Mouse (Mus musculus) heart, embryonic 15.5 days (tissue): ENCODE data around the gene Itga2b. TPM values are rescaled to one million over a fixed set of nuclear protein-coding genes. Genes with fewer than 3 reads are reported as not detected.

Experiments
- ATAC-seq: fragments of 200-750 bp; cut with Nextera tagmentation; replicated peaks from 2 replicates; pipeline ENCODE4 v1.8.0; 2017; ENCODE audit warnings: low read depth, moderate TSS enrichment; ENCODE audit not compliant: insufficient number of reproducible peaks, insufficient read depth, low FRiP score
- H3K27ac ChIP-seq: fragments of 300-500 bp; sonication (generic); 2 replicates; pipeline ENCODE4 v1.5.1; 2015; ENCODE audit warnings: mild to moderate bottlenecking, inconsistent platforms
- H3K27me3 ChIP-seq: fragments of 300-500 bp; sonication (generic); 2 replicates; pipeline ENCODE4 v1.6.1; 2015; ENCODE audit warnings: inconsistent platforms
- H3K36me3 ChIP-seq: fragments of 300-500 bp; sonication (generic); 2 replicates; pipeline ENCODE4 v1.6.1; 2015; ENCODE audit warnings: mild to moderate bottlenecking, inconsistent platforms
- H3K4me1 ChIP-seq: fragments of 300-500 bp; sonication (generic); replicated peaks from 2 replicates; pipeline ENCODE4 v1.6.1; 2015; ENCODE audit warnings: inconsistent platforms
- H3K4me2 ChIP-seq: fragments of 300-500 bp; sonication (generic); 2 replicates; pipeline ENCODE4 v1.6.1; 2015; ENCODE audit warnings: inconsistent platforms, mild to moderate bottlenecking, moderate library complexity
- H3K4me3 ChIP-seq: fragments of 300-500 bp; sonication (generic); 2 replicates; pipeline ENCODE4 v1.5.1; 2015; ENCODE audit warnings: mild to moderate bottlenecking, inconsistent platforms
- H3K9ac ChIP-seq: fragments of 300-500 bp; sonication (generic); 2 replicates; pipeline ENCODE4 v1.6.1; 2015; ENCODE audit warnings: mild to moderate bottlenecking, inconsistent platforms
- H3K9me3 ChIP-seq: fragments of 300-500 bp; sonication (generic); replicated peaks from 2 replicates; pipeline ENCODE4 v1.6.1; 2016; ENCODE audit warnings: inconsistent platforms
- WGBS: fragments of 180-500 bp; shearing (Covaris S2); methylation state at CpG from one replicate; pipeline ENCODE4 v1.1.7; 2015; ENCODE audit warnings: mixed read lengths; 5-methylcytosine and 5-hydroxymethylcytosine counted together
- polyA plus RNA-seq: library from polyadenylated mRNA; unstranded; fragments of >200 nt; fragmentation: Nextera tagmentation; extraction: Ambion mirVana; gene quantifications from 2 replicates; pipeline ENCODE4 v1.2.1, GENCODE M21; 2015

Gene Itga2b
- polyA plus RNA-seq, 1 experiment from 2014 or later, result 8.7 TPM

DNA sequence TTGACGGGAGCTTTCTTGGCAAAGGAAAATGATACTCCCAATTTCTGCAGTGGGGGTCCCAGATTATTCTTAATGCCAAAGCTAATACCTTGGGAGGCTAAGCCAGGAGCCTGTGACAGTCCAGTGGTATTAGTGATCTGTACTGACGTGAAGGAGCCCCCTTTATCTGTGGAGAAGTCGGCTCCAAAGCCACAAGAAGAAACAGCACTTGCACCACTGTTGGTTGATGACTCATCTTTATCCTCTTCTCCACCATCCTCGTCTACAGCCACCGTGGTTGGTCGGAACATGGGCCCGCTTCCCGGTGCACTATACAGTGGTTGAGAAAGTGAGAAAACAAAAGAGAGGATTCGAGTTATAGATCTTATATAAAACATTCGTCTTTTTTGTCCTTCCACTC lies 11.9 kb upstream of the Itga2b start:
- Histone ChIP-seq H3K27me3 (no peaks in the 10 kb centered on the region), H3K9me3 (no peaks in the 10 kb centered on the region), H3K9ac (no peak overlapping the region), H3K4me3 (no peak overlapping the region), H3K4me2 (no peak overlapping the region), H3K27ac (no peak overlapping the region), H3K36me3 (peaks cover 75% of the 10 kb centered on the region), H3K4me1 (no peaks in the 10 kb centered on the region)
- ATAC-seq, result no peak
- WGBS, result 88% methylated on average over 10 of the region's 10 CpGs

- H3K36me3 ChIP-seq, result peaks cover 66% of the 10 kb centered on the region
- H3K4me1 ChIP-seq, result no peaks in the 10 kb centered on the region
- H3K4me2 ChIP-seq, result no peak overlapping the region
- no peaks in the 10 kb centered on the region for H3K9me3 ChIP-seq
- no peak for ATAC-seq
- 87% methylated on average over 4 of the region's 4 CpGs for WGBS
- no peak overlapping the region for H3K4me3 ChIP-seq
- no peak overlapping the region for H3K27ac ChIP-seq
- no peaks in the 10 kb centered on the region for H3K27me3 ChIP-seq
- H3K9ac ChIP-seq, result no peak overlapping the region
Measured at GRCm38 (mm10) chr11:102480897-102481296, 11.0 kb upstream of the Itga2b start.

- Histone ChIP-seq H3K4me3 (no peak overlapping the region), H3K4me2 (no peak overlapping the region), H3K9ac (no peak overlapping the region), H3K27ac (no peak overlapping the region), H3K4me1 (no peaks in the 10 kb centered on the region), H3K36me3 (peaks cover 61% of the 10 kb centered on the region), H3K9me3 (no peaks in the 10 kb centered on the region), H3K27me3 (no peaks in the 10 kb centered on the region)
- WGBS, result 96% methylated on average over 15 of the region's 15 CpGs
- no peak for ATAC-seq
Measured at GRCm38 (mm10) chr11:102480111-102480510, 10.2 kb upstream of the Itga2b start.

DNA sequence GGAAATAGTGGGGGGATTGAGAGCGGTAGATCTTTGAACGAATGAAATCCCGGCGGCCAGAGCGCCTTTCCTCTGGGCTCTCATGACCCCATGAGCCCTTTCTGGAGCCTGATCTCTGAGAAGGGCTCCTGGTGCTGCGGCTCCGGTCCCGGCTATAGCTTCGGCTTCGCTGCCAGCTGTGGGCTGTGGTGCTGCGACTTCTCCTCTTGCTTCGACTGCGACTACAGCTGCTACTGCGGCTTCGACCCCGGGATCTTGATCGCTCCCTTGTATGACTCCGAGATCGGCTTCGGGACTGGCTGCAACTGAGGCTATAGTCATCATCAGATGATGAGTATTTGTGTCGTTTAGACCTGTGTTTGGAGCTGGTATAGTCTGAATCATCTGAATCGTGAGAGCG lies 9.7 kb upstream of the Itga2b start:
- no peak for ATAC-seq
- H3K36me3 ChIP-seq, result peaks cover 56% of the 10 kb centered on the region
- 95% methylated on average over 23 of the region's 23 CpGs for WGBS

DNA sequence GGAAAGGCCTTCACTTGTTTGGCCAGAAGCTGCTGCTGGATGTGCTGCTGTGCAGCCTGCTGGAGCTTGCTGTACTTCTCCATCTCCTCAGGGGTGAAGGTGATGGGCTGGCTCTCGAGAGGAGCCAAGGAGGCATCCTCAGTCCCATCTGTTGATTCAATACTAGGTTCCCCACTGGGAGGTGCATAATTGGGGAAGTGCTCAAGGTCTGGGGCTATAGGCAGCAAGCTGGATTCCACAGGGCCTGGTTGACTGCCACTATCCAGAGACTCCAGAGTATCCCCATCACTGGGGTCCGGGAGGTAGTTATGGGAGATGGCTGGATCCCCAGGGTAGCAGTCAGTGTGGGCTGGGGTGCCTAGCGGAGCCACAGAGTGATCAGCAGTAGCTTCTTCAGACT lies 8.7 kb upstream of the Itga2b start:
- ATAC-seq, result no peak
- Histone ChIP-seq H3K4me1 (no peaks in the 10 kb centered on the region), H3K36me3 (peaks cover 53% of the 10 kb centered on the region)

More for the DNA sequence above, 9.7 kb upstream of the Itga2b start:
- H3K4me3 ChIP-seq, result no peak overlapping the region
- H3K27me3 ChIP-seq, result no peaks in the 10 kb centered on the region
- H3K4me2 ChIP-seq, result no peak overlapping the region
- H3K27ac ChIP-seq, result no peak overlapping the region
- no peaks in the 10 kb centered on the region for H3K4me1 ChIP-seq
- H3K9ac ChIP-seq, result no peak overlapping the region
- no peaks in the 10 kb centered on the region for H3K9me3 ChIP-seq

GRCm38 (mm10) chr11:102475027-102475426 lies 5.1 kb upstream of the Itga2b start:
- Histone ChIP-seq H3K36me3 (peaks cover 21% of the 10 kb centered on the region), H3K27me3 (no peaks in the 10 kb centered on the region), H3K27ac (no peak overlapping the region), H3K4me3 (no peak overlapping the region), H3K9me3 (no peaks in the 10 kb centered on the region), H3K9ac (no peak overlapping the region), H3K4me1 (peaks cover 5% of the 10 kb centered on the region), H3K4me2 (no peak overlapping the region)
- ATAC-seq, result no peak
- 93% methylated on average over 3 of the region's 3 CpGs for WGBS

More for the DNA sequence above, 8.7 kb upstream of the Itga2b start:
- Histone ChIP-seq H3K4me2 (no peak overlapping the region), H3K9me3 (no peaks in the 10 kb centered on the region), H3K4me3 (no peak overlapping the region), H3K27me3 (no peaks in the 10 kb centered on the region), H3K27ac (no peak overlapping the region), H3K9ac (no peak overlapping the region)
- WGBS, result 95% methylated on average over 3 of the region's 3 CpGs

- Histone ChIP-seq H3K4me3 (peak overlapping the region; percentile 52), H3K4me1 (peaks cover 35% of the 10 kb centered on the region), H3K27ac (peak overlapping the region; percentile 77), H3K9ac (peak overlapping the region; percentile 58; the same call in 1 of the 2 replicates), H3K9me3 (no peaks in the 10 kb centered on the region), H3K27me3 (no peaks in the 10 kb centered on the region), H3K36me3 (no peaks in the 10 kb centered on the region), H3K4me2 (peak overlapping the region; percentile 89)
- peak; percentile 95 for ATAC-seq
- WGBS, result under 1% methylated on average over 37 of the region's 37 CpGs
Measured at GRCm38 (mm10) chr11:102467041-102467631, 2.8 kb downstream of the Itga2b start.

GRCm38 (mm10) chr11:102465713-102466436 lies 4.0 kb downstream of the Itga2b start:
- Histone ChIP-seq H3K9ac (no peak overlapping the region; the same call in 1 of the 2 replicates), H3K27me3 (no peaks in the 10 kb centered on the region; the same call in 1 of the 2 replicates), H3K4me1 (peaks cover 33% of the 10 kb centered on the region), H3K36me3 (no peaks in the 10 kb centered on the region), H3K27ac (peak overlapping the region; percentile 77), H3K4me2 (peak overlapping the region; percentile 38), H3K4me3 (0 out of 2 replicates have a peak overlapping the region, but pooled peaks have one; percentile 6), H3K9me3 (no peaks in the 10 kb centered on the region)
- no peak for ATAC-seq
- WGBS, result 23% methylated on average over 26 of the region's 26 CpGs

DNA sequence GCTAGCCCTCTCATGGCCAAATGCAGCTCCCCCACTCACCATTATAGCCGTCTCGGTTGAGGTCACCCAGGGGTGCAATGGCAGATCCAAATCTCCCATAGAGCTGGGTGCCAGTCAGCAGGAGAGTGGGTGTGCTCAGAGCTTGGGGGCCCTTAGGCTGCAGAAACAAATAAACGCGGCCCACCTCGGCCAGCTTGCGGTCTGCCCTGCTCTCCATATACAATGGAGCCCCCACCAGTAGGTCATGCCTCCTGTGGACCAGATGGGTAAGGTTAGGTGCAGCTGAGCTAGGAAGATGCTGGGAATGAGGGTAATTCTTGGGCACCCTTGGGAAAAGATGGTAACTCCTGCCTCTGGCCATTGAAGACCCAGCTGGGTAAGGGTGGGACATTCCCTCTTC lies 5.0 kb downstream of the Itga2b start:
- Histone ChIP-seq H3K4me3 (no peak overlapping the region), H3K27me3 (no peaks in the 10 kb centered on the region; the same call in 1 of the 2 replicates), H3K9me3 (no peaks in the 10 kb centered on the region), H3K4me1 (peaks cover 30% of the 10 kb centered on the region), H3K4me2 (no peak overlapping the region), H3K9ac (no peak overlapping the region), H3K36me3 (no peaks in the 10 kb centered on the region), H3K27ac (no peak overlapping the region)
- ATAC-seq, result no peak
- 92% methylated on average over 6 of the region's 6 CpGs for WGBS

- 77% methylated on average over 3 of the region's 3 CpGs for WGBS
- no peaks in the 10 kb centered on the region for H3K36me3 ChIP-seq
Measured at GRCm38 (mm10) chr11:102461764-102462163, 8.2 kb downstream of the Itga2b start.

DNA sequence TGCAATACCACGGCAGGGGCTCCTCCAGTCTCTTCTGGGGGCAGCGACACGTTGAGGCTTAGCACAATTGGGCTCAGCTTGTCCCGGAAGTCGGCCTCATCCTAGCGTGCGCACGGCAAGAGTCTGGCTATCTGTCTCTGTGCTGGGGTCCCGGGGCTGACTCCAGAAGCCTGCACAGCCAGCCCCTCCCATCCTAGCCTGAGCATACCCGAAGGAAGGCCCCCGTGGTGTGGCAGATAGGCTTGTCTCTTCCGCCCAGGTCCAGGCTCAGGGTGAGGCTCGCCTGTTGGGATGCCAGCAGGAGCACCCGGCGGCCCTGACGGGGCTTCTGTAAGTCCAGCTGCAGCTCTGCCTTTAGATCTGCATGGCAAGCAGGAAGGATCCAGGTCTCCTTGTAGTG lies 9.4 kb downstream of the Itga2b start:
- no peak overlapping the region for H3K27ac ChIP-seq
- no peaks in the 10 kb centered on the region for H3K36me3 ChIP-seq
- H3K27me3 ChIP-seq, result peaks cover 4% of the 10 kb centered on the region; the same call in 1 of the 2 replicates
- H3K9me3 ChIP-seq, result no peaks in the 10 kb centered on the region
- H3K4me2 ChIP-seq, result no peak overlapping the region
- peaks cover 15% of the 10 kb centered on the region for H3K4me1 ChIP-seq
- H3K9ac ChIP-seq, result no peak overlapping the region
- H3K4me3 ChIP-seq, result no peak overlapping the region
- no peak for ATAC-seq
- 48% methylated on average over 16 of the region's 16 CpGs for WGBS

More at GRCm38 (mm10) chr11:102461764-102462163, 8.2 kb downstream of the Itga2b start:
- H3K9me3 ChIP-seq, result no peaks in the 10 kb centered on the region
- H3K4me3 ChIP-seq, result no peak overlapping the region
- peaks cover 16% of the 10 kb centered on the region for H3K4me1 ChIP-seq
- H3K9ac ChIP-seq, result no peak overlapping the region
- no peak overlapping the region for H3K4me2 ChIP-seq
- ATAC-seq, result no peak
- no peak overlapping the region for H3K27ac ChIP-seq
- H3K27me3 ChIP-seq, result peaks cover 4% of the 10 kb centered on the region; the same call in 1 of the 2 replicates
